8 mouse cellular contexts compared by ENCODE assay signal in genomic region chr13:107846621-107847178, GRCm38 (mm10).
A peak's percentile ranks its signal among the peaks of the same experiment; 100 is the strongest.
DNase-seq lines count a peak whose midpoint lies in the region; ATAC-seq and TF ChIP-seq lines count a peak whose summit lies in the region.

No protein-coding gene starts in this region.

- no peak overlapping the region for H3K27ac ChIP-seq in heart, adult 2 months
- peak overlapping the region; percentile 55 for H3K27ac ChIP-seq in embryonic facial prominence, embryonic 12.5 days
- no peak overlapping the region for H3K27ac ChIP-seq in intestine, embryonic 15.5 days

- peaks cover 8% of the 10 kb centered on the region for H3K4me1 ChIP-seq in heart, adult 2 months (ENCODE audit: control insufficient read depth, insufficient read depth, low read length)
- H3K4me1 ChIP-seq in embryonic facial prominence, embryonic 12.5 days, result peaks cover 32% of the 10 kb centered on the region
- peaks cover 25% of the 10 kb centered on the region for H3K4me1 ChIP-seq in intestine, embryonic 15.5 days (replicated peaks)

- intact Hi-C loops in heart, adult 2 months (cut with DNase I), result no loop called here
- intact Hi-C loops in heart, postnatal 25 days (cut with DNase I), result no loop called here

- H3K27me3 ChIP-seq in heart, adult 2 months (ENCODE audit: control insufficient read depth, insufficient read depth, low read length), result no peaks in the 10 kb centered on the region
- no peaks in the 10 kb centered on the region for H3K27me3 ChIP-seq in embryonic facial prominence, embryonic 12.5 days
- H3K27me3 ChIP-seq in intestine, embryonic 15.5 days (replicated peaks), result no peaks in the 10 kb centered on the region

- no peak for TF ChIP-seq CTCF in heart, adult 2 months (IDR thresholded peaks at IDR 0.05)

- H3K9me3 ChIP-seq in embryonic facial prominence, embryonic 12.5 days, result no peaks in the 10 kb centered on the region
- H3K9me3 ChIP-seq in intestine, embryonic 15.5 days, result no peaks in the 10 kb centered on the region

- no peak for TF ChIP-seq EP300 in heart, adult 2 months (IDR thresholded peaks at IDR 0.05; ENCODE audit: insufficient read depth, low read depth, low read length)

- 0 out of 2 replicates have a peak, but pooled peaks have one; percentile 53 for ATAC-seq in embryonic facial prominence, embryonic 12.5 days (ENCODE audit: insufficient number of reproducible peaks, insufficient read depth, low FRiP score, low TSS enrichment)
- ATAC-seq in intestine, embryonic 15.5 days, result peak; percentile 64
- no peak for ATAC-seq in megakaryocyte, adult 5-6 weeks (ENCODE audit: poor library complexity, severe bottlenecking)

- WGBS in heart, adult 2 months, result 48% methylated on average over 10 of the region's 10 CpGs
- 18% methylated on average over 10 of the region's 10 CpGs for WGBS in embryonic facial prominence, embryonic 12.5 days
- 37% methylated on average over 10 of the region's 10 CpGs for WGBS in intestine, embryonic 15.5 days

- H3K36me3 ChIP-seq in heart, adult 2 months (ENCODE audit: control insufficient read depth, insufficient read depth, low read length), result 0 out of 2 replicates have a peak, but pooled peaks cover 2% of the 10 kb centered on the region
- H3K36me3 ChIP-seq in embryonic facial prominence, embryonic 12.5 days, result no peaks in the 10 kb centered on the region
- H3K36me3 ChIP-seq in intestine, embryonic 15.5 days, result no peaks in the 10 kb centered on the region

- H3K9ac ChIP-seq in heart, adult 2 months (ENCODE audit: low read depth, low read length), result no peak overlapping the region
- H3K9ac ChIP-seq in embryonic facial prominence, embryonic 12.5 days, result no peak overlapping the region
- no peak overlapping the region for H3K9ac ChIP-seq in intestine, embryonic 15.5 days

- no peak for DNase-seq in heart, adult 2 months
- DNase-seq in heart, postnatal 25 days (ENCODE audit: low spot score), result no peak
- peak; percentile 78 for DNase-seq in mesoderm, embryonic 11.5 days (ENCODE audit: low read depth, low spot score)
- no peak for DNase-seq in yolk sac, embryonic 10.5 days (ENCODE audit: low spot score)
- no peak for DNase-seq in cerebellum, adult 11-12 months

- H3K4me2 ChIP-seq in embryonic facial prominence, embryonic 12.5 days (replicated peaks), result peak overlapping the region; percentile 35
- peak overlapping the region; percentile 52 for H3K4me2 ChIP-seq in intestine, embryonic 15.5 days (replicated peaks)

- peak overlapping the region; percentile 23 for H3K4me3 ChIP-seq in heart, adult 2 months
- no peak overlapping the region for H3K4me3 ChIP-seq in embryonic facial prominence, embryonic 12.5 days
- H3K4me3 ChIP-seq in intestine, embryonic 15.5 days (replicated peaks), result peak overlapping the region; percentile 5; the same call in 1 of the 2 replicates

- no peak for TF ChIP-seq POLR2A in heart, adult 2 months (IDR thresholded peaks at IDR 0.05; ENCODE audit: insufficient read depth, low read depth, low read length)

- peaks cover 6% of the 10 kb centered on the region for H3K79me2 ChIP-seq in heart, adult 2 months (replicated peaks; ENCODE audit: control insufficient read depth, insufficient read depth, low read length)
